Mouse (Mus musculus) monocyte, adult 5-6 weeks (primary cell): ENCODE measurements around the gene Snx9. TPM values are rescaled to one million over a fixed set of nuclear protein-coding genes. Genes with fewer than 3 reads are reported as not detected.

Experiments
- ATAC-seq: fragments of 153-309, 156-312 bp; replicated peaks from 2 replicates; pipeline ENCODE4 v1.8.0; 2017; ENCODE audit warnings: mild to moderate bottlenecking; ENCODE audit not compliant: low TSS enrichment, insufficient number of reproducible peaks, severe bottlenecking, poor library complexity, low FRiP score
- total RNA-seq: library from RNA; stranded (forward); fragments of 200-1000, 200-491, 200-594 nt; gene quantifications from 3 replicates; pipeline ENCODE4 v1.2.3, GENCODE M21; 2017

Snx9 gene
- 15.8 to 19.0 TPM (median 18.0 TPM) in 3 replicates for total RNA-seq

DNA sequence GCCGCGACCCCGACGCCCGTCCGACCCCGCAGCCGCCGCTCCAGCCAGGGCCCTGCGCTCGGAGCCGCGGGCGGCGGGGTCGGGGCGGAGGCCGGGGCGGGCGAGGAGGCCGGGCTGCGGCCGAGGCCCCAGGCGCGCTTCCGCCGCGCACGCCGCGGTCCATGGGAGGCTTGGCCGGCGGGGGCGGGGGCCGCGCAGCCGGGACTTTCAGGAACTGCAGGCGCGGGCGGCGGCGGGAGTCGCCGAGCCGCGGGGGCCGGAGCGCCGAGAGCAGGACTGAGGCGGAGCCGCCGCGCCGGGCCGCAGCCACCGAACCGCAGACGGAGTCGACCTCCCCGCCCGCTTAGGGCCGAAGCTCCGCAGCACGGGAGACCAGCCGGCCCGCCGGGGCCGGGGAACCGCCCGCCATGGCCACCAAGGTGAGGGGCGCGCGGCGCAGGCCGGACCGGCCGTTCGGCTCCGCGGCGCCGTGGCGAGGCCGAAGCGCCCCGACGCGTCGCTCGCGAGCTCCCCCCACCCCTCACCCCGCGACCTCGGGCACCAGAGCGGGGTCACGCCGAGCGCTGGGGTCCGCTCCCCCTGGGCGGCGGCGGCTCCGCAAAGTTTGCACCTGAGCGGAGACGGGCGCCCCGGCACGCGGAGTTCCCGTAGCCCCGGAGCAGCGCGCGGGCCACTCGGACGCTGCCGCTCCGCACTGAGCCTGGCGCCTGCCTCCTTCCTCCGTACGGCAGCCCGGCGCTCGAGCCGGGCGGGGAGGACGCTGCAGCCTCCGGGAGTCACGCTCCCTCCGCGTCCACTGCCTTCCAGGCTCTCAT, at the start of gene Snx9:
Gene Snx9 (plus strand): TSS at position 202 of the 815 bp plus-strand sequence.
- no peak for ATAC-seq

DNA sequence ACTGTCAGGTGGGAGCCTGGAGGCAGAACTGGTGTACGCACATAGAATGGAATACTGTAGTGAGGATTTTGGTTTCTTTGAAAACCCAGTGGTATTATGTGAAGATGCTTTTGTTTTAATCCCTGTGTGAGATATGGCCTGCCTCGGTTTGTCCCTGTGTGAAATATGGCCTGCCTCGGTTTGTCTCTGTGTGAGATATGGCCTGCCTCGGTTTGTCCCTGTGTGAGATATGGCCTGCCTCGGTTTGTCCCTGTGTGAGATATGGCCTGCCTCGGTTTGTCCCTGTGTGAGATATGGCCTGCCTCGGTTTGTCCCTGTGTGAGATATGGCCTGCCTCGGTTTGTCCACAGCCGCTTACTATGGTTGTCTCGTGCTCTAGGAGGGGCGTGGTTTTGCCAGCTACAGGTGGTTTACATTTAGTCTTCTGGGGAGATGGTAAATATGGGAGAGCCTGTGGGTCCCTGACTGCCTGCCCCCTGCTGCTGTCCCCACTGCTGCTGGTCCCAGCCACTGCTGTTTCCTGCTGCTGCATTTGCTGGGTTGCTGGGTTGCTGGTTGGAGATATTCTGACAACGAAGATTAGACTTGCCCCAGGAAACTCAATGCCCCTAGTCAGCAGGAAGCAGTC, 48.9 kb upstream of the Snx9 start:
- no peak for ATAC-seq

DNA sequence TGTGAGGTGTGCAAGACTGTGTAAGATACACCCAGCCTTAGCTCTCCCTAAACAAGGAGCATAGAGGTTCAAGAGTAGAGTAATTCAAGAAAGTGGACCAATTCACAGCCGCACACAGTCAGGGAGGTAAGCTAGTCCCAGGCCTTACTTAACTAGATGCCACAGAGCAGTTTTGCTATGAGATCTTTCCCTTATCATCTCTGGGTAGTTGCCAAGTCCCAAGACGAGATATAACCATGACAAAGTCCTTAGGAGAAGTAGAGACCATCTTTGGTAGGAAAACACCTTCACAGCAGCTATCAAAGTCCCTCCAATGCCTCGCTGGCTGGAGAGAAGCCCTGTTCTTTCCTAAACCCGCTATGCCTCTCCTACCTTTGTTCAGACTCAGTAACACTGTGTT, 47.5 kb upstream of the Snx9 start:
- ATAC-seq, result no peak

DNA sequence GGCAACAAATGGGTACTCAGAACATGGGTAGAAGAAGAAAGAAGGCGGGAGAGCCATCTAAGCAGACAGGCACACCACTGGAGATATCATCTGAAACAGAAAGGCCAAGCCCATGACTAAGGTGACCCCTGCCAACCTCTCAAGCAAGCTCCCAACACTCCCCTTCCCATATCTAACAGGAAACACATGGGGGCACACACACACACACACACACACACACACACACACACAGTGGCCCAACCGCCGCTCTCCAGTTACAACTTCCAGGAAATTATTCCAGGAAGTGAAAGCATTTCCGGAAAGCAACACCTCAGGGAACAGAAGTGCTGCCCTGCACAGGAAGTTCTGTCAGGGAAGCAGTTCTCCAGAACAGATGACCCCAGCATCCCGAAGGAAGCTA, 46.9 kb upstream of the Snx9 start:
- no peak for ATAC-seq

DNA sequence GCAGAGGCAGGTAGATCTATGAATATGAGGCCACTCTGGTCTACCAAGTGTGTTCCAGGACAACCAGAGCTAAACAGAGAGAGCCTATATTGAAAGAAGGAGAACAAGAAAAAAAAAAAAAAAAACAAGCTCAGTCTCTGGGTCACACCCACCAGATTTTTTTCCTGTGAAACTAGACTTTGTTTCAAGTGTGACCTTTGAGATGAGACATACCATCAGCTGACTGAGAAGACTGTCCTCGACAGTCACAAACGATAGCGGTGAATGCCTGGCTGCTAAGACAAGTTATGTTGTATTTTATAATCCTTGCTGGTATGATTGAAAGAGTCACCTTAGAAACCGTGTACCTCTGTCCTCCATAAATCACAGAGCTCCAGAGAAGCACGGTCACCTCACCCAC, 45.8 kb upstream of the Snx9 start:
- ATAC-seq, result no peak

DNA sequence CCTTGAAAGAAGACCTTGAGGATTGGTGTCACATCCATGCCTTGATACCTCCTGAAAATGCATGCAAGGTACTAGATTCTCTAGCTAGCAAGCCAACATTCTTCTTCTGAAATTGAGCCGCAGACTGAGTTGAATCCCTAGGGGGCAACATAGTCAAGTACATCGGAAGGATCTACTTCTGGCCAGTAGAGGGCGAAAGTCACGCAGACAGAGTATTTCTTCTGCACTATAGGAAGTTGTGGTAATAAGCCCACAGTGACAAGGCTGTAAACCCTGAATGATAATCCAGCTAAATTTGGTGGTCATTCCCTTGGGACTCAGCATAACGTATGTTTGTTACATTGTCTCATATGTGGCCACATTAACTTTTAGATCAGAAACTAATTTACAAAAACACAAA, 45.3 kb upstream of the Snx9 start:
- ATAC-seq, result peak; percentile 72

DNA sequence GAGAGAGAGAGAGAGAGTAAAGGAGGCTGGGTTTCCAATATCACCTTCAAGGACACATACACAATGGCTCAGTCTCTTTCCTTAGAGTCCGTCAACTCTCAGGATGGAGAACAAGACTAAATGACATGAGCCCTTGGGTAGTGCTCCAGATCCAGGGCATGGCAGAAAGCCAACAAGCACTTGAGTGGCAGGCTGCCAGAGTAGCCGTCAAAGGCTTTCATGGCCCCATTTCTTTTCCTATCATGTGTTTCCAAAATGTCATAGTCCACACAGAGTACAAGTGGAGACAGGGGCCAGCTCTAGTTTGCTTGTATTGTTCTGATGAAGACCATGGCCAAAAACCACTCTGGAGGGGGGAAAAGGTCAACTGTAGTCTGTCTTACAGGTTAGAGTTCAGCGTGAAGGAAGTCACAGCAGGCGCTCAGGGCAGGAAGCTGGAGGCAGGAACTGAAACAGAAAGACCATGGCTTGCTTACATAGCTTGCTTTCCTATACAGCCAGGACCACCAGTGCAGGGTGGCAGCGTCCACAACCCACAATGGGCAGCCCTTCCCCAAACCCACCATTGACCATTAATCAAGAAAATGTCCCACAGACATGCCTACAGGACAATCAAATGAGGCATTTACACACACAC, 43.9 kb upstream of the Snx9 start:
- no peak for ATAC-seq

DNA sequence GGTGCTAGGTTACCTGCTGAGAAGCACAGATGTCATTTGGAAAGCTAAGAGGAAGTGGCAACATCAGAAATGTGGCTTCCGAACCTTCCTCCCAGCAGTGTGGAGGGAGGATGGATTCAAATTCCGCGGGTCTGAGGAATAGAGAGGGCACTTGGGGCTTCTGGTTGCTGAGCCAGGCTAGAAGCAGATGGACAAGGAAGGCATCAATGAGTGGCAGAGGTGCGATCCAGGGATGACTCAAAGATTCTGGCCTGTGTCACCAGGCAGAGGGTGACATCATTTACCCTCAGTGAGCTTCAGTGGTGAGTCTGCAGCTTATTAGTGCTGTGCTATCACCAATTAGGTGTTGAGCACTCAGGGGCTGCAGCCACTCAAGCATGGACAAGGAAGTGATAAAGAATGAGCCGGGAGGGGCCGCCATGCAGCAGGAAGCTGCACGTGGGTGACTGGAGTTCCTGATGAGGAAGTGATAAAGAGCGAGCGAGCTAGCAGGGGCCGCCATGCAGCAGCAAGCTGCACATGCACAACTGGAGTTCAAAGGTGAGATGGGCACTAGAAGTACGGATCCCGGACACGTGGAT, 42.8 kb upstream of the Snx9 start:
- peak; percentile 51 for ATAC-seq

DNA sequence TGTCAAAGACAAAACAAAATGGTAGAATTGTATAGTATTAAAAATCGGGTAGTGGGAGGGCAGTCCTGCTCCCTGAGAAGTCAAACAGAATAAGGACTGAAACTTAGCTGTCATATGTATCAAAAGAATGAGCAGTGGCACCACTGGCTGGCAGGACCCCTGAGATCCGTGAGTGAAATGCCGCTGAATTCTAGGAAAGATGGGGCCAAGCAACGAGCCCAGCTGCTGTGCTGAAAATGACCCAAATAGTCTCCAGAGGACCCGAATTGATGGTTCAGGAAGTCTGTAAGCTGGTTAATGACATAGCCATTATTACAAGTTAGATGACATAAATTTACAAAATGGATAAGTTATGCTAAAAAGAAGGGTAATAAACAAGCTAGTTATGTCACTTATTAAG, 42.2 kb upstream of the Snx9 start:
- ATAC-seq, result no peak

DNA sequence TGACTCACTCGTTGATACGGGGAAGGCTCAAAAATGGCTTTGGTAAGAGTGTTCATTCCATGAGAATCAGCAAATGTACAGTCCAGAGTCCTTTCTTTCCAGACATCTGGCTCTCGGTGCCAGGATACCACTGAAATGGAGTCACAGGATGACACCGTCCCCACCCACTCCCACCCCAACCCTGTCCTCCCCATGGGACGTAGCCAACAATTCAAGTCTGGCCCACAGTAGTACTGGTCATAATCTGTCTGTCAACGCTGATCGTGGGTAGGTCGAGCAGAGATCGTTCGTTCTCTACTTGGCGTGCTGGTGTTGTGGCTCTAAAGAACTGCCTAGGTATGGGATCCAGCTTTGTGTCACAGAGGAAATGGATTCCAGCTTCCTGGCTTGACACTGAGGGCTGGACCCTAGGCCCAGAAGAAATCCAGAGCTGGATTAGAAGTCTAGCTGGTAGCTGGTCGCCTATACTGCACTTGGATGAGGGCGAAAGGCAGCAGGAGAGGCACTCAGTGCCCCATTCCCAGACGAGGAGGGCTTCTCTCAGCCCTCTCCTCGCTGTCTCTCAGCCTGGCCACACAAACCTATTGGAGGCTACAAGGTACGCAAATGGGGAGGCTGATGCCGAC, 41.6 kb upstream of the Snx9 start:
- ATAC-seq, result no peak

DNA sequence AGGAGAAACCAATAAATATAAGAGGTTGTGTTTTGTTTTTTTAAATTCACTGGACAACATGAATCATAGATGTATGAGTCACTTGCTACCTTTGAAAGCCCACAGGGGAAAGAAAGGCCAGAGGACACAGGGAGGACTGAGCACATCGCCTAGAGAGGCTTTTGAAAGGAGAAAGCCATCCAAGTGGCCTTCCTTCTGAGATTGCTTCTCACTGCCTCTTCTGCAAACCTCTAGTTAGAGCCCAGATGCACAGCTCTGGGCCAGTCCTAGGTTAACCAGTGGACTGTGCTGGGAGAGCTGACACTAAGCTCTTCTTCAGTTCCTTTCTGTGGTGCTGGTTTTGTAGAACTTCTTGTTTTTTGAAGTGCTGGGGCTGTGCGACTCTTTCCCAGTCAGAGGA, 40.9 kb upstream of the Snx9 start:
- ATAC-seq, result no peak

DNA sequence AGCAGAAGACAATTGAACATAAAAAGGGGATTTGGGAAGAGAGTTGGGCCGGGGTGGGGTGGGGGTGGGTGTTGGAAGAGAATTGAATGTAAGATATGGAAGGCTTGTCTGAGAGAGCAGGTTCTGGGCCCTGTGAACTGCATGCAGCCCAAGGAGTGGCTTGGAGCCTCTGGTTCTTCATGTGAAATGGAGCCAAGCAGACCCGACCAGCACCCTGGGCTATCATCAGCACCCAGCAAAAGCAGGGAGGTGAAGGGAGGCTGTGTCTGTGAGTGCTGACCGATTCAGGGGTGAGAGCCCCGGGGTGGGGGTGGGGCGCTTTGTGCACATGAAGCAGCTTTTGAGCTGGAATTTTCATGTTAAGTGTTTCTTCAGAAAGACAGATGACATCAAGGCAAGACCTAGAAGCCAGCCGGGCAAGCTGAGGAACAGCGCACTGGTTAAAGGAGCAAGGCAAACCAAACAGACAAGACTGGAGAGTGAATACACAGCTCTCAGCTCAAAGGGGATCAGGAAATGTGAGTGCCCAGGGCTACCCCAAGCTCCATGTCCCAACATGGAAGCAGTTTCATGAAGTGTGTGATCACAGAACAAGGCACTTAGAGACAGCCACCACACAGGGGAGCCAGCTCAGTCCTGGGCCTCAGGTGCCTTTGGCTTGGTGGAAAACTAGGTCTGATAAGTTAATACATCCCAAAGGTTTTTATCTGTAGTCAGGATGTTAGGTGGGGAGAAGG, 40.1 kb upstream of the Snx9 start:
- no peak for ATAC-seq

DNA sequence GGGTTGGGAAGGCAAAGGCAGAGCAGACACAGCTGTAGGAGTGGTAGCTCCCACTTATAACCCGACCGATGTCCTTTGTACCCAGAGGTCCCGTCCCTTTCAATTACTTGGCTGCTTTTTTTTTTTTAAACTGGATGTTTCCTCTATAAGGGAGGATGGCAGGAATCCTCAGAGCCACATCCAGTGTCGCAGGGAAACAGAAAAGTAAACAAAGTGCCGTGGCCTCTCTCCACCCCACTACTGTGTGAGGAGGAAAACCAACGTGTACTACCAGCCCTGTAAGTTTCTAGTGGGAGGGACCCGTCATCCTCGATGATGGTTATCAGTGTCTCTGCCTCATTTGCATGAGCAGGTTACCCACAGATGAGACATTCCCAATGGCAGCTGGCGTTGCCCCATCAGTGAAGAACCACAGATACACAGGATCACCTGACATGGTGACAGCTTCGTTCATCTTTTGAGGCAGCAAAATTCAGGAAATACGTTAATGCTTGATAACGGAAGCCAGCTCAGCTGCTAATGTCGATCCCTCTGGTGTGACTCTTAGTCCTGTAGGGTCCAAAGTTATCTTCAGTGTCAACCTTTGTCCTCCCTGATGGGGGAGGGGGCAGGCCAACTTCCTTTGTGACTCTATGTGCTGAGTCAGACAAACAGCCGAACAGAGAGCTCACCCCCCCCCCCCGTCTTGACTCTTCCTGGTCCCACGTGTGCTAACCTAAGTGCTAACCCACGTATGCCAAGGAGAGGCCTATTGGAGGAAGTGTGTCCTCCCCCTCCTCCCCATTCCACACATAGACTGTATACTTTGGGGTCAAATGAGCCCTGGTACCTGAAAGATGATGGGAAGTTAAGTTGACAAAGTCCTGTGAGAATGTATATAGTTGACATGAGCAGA, 39.1 kb upstream of the Snx9 start:
- ATAC-seq, result 0 out of 2 replicates have a peak, but pooled peaks have one; percentile 7

DNA sequence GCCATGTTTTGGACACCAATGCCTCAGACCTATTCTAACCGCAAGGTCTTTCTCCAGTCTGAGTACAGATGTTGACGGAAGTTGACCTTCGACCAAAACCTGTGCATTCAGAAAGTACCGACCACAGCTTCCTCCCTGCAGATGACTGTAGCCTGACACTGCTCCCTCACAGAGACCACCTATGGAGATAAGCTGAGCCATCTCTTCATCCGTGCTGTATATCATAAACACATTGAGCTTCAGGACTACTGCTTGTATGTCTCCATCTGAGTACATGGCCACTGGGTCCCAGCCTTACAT, 38.5 kb upstream of the Snx9 start:
- no peak for ATAC-seq

DNA sequence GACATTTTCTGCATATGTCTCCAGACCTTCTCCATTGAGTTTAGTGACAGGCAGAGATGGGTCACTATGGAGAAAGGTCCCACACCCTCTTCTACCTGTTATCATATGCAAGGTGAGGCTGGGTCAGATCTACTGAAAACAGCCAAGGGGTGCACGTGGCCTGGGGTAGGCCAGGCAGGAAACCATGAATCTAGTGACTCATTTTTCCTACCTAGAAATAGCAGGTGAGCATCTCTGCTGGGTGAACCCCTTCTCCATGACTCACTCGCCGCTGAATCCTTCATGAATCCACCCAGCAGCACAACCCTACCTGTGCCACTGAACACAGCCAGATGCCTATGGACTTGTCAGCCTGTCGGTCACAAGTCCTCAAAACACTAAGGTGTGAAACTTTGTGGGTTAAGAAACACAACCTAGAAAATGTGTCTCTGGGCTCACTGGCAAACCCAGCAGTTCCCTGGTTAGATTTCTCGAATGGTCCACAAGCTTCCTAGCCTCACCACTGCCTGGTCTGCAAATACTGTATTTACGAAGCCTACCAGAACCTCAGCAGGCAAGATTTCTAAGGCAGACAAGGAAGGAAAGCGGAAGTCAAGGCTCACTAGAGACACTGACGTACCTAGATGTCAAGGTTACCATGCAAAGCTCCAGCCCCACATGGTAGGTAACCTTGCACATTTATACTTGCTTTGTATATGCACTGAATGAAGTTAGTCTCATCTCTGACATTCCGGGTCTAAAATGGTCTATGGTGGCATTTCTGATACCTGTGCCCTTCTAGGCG, 37.7 kb upstream of the Snx9 start:
- no peak for ATAC-seq

DNA sequence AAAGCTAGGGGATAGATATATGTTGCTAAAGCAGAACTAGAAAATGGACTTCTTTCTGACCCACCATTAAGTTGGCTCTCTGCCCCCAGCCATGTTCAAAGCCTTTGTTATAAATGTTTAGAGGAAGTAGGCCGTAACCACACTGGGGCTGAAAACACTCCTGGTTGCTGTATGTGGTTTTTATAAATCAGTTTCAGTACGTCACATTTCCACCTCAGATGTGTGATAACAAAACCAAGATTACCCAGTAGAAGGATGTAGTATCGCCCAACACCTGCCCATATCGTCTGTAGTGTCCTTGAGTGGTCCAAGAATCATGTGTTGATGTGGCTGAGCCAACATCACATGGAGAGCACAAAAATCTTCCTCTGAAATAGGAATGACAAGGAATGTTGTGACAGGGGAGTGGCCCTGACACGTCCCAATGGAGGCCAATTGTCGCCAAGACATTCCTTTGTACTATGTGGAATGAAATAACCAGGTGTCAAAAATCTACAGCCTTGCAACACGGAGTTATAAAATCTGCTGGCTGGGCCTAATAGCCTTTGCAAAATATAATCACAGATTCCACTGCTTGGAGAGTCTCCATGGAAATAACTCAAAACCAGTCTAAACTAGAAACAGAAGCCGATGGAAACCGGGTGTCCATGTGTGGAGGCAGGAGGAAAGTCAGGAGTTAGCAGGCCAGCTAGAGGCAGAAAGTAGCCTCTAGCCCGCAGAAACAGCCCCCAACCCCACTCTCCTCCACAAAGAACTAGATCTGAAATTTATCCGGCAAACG, 36.6 kb upstream of the Snx9 start:
- peak; percentile 32 for ATAC-seq
